Mouse (Mus musculus): ENCODE results near the gene Ssr2.
A peak's percentile ranks its signal among the peaks of the same experiment; 100 is the strongest.

Gene Ssr2

GRCm38 (mm10) chr3:88575540-88575939, at the start of gene Ssr2:
Gene Ssr2, plus strand, starts transcription at chr3:88575876.
- no peak for DNase-seq (ENCODE audit: low read depth, low spot score)

- peak; percentile 76 for DNase-seq (ENCODE audit: low read depth, low spot score)
Observed at GRCm38 (mm10) chr3:88526157-88527131, 49.2 kb upstream of the Ssr2 start.

GRCm38 (mm10) chr3:88527565-88527964, 48.1 kb upstream of the Ssr2 start:
- no peak for DNase-seq (ENCODE audit: low read depth, low spot score)

GRCm38 (mm10) chr3:88528646-88529045, 47.0 kb upstream of the Ssr2 start:
- no peak for DNase-seq (ENCODE audit: low read depth, low spot score)

- no peak for DNase-seq (ENCODE audit: low read depth, low spot score)
Observed at GRCm38 (mm10) chr3:88529204-88530000, 46.3 kb upstream of the Ssr2 start.

- no peak for DNase-seq (ENCODE audit: low read depth, low spot score)
Observed at GRCm38 (mm10) chr3:88530082-88530864, 45.4 kb upstream of the Ssr2 start.

GRCm38 (mm10) chr3:88531348-88532298, 44.1 kb upstream of the Ssr2 start:
- no peak for DNase-seq (ENCODE audit: low read depth, low spot score)

- no peak for DNase-seq (ENCODE audit: low read depth, low spot score)
Observed at GRCm38 (mm10) chr3:88532299-88532674, 43.4 kb upstream of the Ssr2 start, which contains the start of gene Mex3a. Gene Mex3a, plus strand, starts transcription at chr3:88532395.

- no peak for DNase-seq (ENCODE audit: low read depth, low spot score)
Observed at GRCm38 (mm10) chr3:88532689-88533511, 42.8 kb upstream of the Ssr2 start.

- DNase-seq (ENCODE audit: low read depth, low spot score): no peak
Observed at GRCm38 (mm10) chr3:88533706-88534105, 42.0 kb upstream of the Ssr2 start.

GRCm38 (mm10) chr3:88535005-88535404, 40.7 kb upstream of the Ssr2 start:
- DNase-seq (ENCODE audit: low read depth, low spot score): no peak

- no peak for DNase-seq (ENCODE audit: low read depth, low spot score)
Observed at GRCm38 (mm10) chr3:88535527-88535926, 40.1 kb upstream of the Ssr2 start.

GRCm38 (mm10) chr3:88536103-88536930, 39.4 kb upstream of the Ssr2 start:
- DNase-seq (ENCODE audit: low read depth, low spot score): no peak

- no peak for DNase-seq (ENCODE audit: low read depth, low spot score)
Observed at GRCm38 (mm10) chr3:88537146-88537545, 38.5 kb upstream of the Ssr2 start.

GRCm38 (mm10) chr3:88538271-88539145, 37.2 kb upstream of the Ssr2 start:
- DNase-seq (ENCODE audit: low read depth, low spot score): no peak

- no peak for DNase-seq (ENCODE audit: low read depth, low spot score)
Observed at GRCm38 (mm10) chr3:88539397-88539796, 36.3 kb upstream of the Ssr2 start.

- DNase-seq (ENCODE audit: low read depth, low spot score): no peak
Observed at GRCm38 (mm10) chr3:88540085-88540484, 35.6 kb upstream of the Ssr2 start.

All from c-Kit-negative CD71-positive TER-119-positive erythroid progenitor cells, embryonic 14.5 days (primary cell).